Mouse (Mus musculus) embryo, embryonic 10.5 days (tissue): ENCODE results near the gene Iqschfp.

Experiments used
- DNase-seq: peaks from one replicate; pipeline ENCODE4 v3.0.0-alpha.2; 2015; ENCODE audit warnings: low spot score

The Iqschfp gene

DNA sequence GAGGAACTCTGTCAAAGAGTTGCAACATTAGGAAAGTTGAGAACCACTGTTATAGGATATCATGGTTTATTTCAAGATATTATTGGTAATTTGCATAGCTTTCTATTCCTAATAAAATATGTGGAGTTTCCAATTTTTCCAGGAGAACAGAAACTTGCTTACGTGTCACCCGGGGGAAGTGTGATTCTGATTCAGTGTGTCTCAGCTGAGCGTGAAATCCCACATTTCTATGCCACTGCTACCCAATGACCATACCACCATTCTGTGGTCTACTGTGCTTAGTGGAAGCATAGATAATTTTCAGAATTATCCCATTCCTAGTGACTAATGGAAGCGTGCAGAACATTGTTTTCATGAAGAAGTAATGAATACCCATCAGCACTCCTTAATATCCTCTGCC is 704.9 kb downstream of the Iqschfp start:
- DNase-seq: no peak

DNA sequence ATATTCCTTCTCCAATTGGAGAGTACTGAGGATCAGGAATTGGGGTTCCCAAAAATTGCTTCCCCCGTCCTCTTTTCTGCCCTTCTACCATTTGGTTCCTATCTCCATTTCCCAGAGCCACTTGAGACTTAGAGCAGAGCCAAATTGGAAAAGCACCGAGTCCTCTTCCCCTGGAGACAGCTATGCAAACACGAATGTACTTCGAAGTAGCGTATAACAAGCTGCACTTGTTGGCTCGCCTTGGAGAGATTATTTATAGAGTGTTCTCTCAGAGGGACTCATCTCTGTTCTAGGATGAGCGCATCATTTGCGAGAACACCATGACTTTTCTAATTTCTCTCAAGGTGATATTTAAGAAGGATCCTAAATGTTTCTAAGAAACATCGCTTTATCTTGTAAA is 710.9 kb downstream of the Iqschfp start:
- no peak for DNase-seq

DNA sequence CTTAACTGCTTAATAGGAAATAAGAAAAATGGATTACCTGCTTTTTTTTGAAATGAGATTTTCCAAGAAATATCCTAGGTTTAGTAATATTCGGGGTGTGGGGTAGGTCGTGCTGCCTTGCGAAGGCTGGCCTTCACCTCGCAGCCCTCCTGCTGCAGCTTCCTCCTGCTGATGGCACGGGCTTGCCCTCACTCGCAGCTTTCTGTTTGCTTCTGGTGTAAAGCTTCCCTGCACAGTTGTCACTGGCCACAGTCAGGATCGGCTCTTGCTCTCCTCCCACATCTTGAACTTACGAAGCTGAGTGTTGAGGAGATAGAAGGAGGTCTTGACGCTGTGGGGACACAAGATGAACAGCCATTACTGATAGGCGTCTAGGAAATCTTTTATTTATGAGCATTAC is 712.4 kb downstream of the Iqschfp start:
- DNase-seq: no peak

DNA sequence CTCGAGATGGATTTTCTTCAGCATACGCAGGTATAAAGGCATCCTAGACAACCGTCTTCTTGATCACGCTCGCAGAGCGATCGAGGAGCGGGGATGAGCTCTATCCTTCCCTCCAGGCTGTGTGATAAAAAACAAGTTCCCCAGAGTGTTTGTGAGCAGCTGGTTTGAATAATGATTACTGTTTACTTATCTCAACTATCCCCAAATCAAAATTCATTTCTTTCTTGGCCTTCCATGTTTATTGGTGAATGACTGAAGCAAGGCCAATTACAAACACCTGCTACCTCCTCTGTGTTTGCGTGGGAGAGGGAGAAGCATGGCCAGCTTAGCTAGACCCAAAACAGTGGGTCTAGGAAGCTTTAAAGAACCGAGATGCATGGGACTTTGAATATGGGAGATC is 712.9 kb downstream of the Iqschfp start:
- no peak for DNase-seq

DNA sequence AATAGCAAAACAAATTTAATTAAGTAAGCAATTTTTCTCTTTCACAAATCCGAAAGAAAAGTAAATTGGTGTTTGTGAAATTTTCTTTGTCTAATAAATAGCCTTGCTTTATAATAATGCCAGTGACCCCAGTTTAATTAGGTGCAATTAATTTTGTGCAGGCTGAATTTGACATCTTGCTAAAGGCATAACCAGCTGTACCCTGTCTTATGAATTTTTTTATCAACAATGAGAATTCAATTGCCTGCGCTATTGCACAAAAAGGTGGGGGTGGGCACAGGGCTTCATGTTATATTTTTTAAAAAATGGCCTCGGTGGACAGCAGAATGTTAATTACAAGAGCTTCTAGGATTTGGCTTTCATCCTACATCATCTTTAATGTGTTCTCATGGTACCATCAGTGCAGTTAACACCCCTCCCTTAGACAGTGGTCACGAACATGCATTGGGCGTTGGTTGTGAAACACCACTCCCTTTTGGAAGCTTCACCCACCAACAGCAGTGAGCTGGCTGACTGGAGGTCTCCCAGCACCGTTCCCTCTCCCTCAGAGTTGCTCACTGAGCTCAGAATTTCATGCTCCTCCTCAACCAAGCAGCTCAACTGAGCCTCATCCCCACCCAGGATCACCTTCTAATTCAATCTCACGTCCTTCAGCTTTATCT is 714.0 kb downstream of the Iqschfp start:
- DNase-seq: no peak

DNA sequence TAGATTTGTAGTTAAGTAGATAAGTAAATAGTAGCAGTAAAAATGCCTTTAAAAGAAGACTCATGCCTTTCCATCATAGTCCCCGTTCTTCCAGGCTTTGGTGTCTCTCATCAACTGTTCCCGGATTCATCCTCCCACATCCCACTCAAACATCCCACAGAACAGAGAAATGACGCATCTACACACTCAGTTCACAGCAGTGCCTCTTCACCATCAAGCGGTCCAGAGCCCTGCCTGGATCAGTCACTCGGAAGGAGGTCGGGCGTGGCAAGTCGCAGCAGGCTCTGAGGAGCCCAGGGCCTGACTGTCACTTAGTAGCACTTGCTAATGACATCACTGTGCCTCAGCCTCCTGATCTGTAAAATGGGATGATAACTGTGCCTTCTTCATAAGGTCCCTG is 714.7 kb downstream of the Iqschfp start:
- DNase-seq: no peak

DNA sequence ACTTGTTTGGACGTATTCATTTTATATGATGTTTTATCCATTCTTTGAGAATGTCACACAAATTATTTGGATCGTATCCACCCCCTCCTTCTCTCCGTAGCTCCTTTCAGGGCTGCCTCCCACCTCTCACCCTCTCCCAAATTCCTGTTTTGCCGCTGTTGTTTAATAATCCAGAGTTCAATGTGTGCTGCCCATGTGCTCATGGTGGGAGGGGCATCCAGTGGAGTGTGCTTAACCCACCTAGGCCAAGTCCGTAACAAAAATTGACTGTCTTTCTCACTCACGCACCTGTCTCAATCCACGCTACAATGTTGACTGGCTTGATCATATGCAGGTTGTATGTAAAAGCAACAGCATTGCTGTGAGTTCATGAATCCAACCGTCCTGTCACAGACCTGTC is 715.3 kb downstream of the Iqschfp start:
- no peak for DNase-seq

DNA sequence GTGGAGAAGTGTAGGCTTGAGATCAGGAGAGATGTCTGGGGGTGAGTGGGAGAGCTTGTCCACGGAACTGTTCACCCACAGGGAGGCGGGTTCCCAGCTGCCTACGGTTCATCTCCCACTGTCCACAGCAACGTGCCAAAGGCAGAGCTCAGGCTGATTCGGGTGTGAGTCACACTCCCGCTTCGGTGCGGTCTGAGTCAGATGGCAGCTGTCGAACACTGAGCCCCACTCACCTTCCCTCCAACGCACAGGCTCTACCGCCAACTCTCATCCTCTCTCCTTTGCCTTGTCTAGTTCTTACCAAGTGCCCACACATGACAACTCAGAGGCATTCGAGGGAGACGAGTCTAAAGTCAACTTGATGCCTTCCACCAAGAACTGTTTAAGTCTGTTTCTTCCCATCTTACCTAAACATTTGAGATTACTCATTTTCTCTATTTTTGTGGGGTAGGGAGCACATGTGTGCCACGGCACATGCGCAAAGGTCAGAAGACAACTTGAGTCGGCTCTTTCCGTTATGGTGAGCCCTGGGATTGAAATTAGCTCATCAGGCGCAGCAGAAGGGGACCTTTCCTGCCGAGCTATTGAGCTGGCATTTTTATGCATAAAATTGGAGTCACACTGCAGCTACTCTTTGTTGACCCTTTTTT is 716.9 kb downstream of the Iqschfp start:
- DNase-seq: no peak

DNA sequence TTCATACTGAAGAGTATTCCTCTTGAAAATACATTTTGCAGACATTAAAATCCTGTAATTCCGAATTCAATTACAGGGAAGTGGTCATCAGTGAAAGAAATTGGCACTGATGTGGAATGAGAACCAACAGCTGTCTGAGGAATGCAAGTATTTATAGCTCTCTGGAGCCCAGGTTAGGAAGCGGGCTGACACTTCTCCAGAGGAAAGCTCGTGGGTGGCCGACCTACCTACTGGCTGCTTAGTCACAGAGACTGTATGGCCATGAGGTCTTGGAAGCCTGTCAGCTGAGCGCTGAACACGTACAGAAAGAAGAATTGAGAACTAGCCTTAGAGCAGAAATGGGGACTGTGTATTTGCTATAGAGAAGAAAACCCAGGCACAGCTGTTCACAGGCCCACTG is 718.0 kb downstream of the Iqschfp start:
- DNase-seq: no peak

DNA sequence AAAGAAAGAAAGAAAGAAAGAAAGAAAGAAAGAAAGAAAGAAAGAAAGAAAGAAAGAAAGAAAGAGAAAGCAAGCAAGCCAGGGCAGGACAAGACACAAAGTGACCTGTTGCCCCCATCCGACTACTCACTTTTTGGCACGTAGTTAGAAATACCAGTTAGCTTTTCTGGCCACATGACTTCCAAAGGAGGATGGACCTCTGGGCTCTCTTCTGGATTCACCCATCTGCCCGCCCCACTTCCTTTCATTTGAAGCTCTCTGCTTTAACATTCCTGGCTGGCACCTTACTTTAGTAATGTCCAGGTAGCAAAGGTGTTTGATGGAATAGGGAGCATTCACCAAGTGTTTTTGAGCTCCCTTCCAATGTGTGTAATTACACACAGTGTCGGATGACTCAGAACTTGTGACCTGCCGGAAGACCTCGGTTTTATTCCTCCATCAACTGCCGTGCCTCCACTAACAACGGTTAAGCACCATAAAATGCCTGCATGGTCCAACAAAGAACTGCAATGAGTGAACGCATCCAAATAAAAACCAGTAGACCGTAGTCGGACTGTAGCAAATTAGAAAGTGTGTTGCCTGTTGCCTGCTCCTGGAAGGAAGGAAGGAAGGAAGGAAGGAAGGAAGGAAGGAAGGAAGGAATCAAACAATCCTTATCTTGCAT is 718.7 kb downstream of the Iqschfp start:
- DNase-seq: no peak

DNA sequence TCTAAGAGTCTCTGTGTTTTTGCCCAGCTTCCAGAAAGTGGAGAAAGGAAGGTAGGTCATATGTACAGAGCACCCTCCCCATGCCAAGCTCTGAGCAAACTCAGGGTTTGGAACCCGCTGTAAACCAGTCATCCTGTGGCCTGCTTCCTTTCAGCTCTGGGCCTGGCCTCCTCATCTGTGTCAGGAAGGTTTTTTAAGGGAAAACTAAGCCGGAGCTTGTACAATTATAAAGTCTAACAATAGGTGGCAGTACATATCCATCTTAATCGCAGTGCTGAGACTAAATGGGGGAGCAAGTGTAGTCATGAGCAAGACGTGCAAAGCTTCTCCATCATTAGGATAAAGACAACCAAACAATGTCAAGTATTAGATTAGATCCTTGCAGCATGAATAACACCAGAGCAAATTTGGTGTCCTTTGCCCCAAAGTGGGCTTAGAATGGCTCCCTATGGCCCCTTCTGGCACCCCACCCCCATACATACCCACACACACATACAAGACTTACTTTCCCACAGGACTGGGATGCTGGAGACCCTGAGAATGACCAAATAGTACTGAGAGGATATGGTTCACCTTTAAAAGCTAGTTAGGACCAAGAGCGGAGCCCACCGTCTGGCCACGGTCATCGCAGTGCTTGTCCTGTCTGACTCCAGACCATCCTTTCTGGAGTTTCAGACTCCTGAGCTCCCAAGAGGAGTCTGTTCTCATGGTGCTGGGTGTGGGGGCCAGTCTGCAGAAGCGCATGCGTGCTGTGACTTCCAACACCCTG is 723.2 kb downstream of the Iqschfp start:
- peak; percentile 82 for DNase-seq

DNA sequence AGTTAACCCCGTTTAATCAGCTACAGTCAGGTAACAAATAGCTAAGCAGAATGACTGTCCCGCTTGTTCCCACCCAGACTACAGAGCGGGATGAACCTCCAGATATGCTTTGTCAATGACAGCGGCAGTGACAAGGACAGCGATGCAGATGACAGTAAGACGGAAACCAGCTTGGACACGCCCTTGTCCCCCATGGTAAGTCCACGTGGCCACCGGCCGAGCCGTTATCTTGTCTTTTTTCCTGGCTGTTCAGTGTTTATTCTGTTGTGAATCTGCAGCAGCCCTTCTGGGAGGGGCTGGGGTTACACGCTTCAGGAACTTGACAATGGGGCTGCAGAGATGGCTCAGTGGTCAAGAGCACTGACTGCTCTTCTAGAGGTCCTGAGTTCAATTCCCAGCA is 724.3 kb downstream of the Iqschfp start:
- no peak for DNase-seq

DNA sequence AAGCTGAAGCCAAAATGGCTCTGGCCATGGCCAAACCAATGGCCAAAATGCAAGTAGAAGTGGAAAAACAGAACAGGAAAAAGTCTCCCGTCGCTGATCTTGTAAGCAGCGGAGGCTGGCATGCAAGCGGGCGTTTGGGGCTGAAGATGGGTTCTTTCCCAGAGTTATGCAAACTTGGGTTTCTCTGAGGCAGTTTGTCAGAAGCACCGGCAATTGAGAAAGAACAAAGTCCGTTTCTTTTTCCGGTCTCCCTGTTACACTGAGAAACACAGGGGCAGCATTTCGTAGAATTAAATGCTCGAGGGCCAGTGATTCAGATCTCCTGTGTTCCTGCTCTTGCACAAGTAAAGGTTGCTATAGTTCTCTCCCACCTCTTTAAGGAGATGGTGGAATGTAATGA is 725.7 kb downstream of the Iqschfp start:
- no peak for DNase-seq

DNA sequence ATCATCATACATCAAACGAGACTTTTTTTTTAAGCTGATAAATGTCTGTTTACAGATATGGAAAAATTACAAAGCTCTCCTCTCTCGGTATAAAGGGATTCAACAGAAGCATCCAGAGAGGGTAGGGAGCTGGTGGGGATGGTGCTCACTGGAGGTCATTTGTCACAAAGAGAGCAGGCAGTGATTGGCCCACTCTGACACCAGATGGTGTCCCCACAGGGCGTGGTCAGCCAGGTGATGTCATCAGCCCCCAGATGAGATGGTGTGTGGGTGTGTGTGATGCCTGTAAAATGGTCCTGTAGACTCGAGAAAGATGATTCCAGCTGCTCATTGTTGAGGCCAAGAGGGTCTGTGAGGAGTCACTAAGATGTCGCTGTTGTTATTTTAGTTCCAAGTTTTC is 727.1 kb downstream of the Iqschfp start:
- no peak for DNase-seq

DNA sequence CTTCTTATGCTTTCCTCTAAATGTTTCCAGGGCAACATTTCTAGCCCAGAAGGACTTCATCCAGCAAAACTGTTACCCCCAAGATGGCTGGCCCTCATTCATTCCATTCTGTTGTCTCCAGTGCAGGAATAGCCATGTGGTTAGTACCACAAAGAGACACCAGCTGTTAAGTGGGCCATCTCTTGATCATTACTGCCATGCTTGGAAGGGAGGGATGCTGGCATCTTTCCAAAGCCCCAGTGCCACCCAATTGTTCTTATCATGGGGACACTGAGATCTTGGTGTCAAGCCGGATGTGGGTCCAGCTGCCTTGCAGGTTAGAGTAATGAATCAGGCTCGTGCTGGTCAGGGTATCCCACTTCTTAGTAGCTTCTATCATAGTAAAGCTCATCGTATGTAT is 729.9 kb downstream of the Iqschfp start:
- DNase-seq: no peak

DNA sequence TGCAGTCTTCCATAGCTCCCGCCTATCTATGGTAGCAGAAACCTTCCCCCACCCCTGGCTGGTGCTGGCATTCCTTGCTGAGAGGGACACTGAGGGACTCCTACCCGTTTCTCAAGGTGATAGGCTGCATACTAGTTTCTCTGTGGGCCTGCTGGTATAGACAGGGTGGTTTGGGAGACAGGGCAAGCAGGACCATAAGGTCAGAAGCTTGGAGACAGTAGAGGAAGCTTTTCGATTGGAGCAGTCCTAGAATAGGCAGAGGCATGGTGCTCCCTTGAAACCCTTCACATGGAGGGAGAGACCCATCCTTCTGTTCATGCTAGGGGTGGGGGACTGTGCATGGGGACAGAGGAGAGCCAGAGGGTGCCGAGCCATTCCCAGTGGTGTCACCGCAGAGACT is 731.0 kb downstream of the Iqschfp start:
- DNase-seq: no peak

DNA sequence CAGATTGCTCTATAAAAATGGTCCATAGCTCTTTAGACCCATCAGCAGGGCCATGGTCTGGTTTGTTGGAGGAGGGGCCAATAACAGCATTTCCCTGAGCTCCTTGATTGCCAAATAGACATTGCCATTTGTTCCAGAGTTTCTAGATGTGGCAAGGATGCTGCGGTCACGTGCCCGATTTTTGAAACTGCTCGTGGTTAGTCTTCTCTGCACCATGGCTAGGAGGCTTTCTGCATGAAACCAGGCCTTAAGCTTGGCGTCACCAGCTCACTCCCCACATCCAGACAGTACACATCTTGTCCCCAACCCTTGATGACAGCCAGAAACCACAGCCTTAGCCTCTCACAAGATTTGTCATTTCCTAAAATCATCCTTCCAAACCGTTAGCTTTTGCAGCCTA is 732.4 kb downstream of the Iqschfp start:
- no peak for DNase-seq

DNA sequence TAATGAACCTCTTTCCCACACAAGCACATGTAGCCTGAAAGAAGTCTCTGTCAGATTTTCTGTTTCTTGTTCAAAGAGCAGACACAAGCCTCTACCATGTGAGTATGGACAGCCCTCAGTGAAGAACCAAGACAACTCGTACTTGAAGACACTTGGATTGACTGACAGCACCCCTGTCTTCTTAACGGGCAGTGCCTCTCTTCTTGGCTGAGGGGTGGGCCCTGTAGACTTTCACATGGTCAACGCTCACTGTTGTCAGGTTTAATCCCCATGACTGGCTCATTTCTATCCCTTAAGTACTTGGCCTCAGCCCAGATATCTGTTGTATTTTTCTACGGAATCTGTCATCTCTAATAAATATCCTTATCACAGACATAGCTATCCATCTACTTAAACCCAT is 738.2 kb downstream of the Iqschfp start:
- no peak for DNase-seq

DNA sequence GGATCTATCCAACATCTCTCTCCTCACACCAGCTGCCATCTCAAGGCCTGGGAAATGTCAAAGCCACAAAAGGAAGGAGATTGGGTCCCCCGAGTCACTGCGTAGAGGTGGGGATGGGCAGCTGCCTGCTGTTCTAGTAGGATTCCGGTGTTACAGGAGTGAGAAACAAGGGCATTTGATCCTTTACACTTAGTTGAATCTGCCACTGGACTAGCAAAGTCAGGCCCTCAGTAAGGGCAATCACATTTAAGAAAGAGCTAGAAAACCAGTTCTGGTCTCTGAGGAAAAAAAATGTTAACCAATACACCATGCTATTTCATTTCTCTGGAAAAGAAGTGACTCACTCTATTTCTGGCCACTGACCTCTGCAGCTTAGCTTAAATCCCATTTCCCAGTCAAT is 738.8 kb downstream of the Iqschfp start:
- no peak for DNase-seq

DNA sequence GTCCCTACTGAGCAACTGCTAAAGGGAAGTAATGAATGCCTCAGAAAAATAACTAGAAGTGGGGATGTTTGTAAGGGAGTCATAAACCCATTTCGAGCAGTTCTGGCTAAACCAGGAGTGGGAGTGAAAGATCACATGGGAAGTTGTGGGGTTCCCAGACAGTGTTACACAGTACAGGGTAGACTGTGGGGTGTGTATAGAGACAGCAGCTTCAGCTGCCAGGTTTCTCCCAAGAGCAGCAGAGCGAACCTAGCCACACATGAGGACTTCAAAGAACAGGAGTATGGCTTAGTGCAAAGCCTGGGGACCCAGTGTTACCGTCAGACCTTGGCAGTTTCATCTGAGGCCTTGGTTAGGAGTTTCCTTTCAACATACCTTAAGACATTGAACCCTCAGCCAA is 740.7 kb downstream of the Iqschfp start:
- DNase-seq: no peak

DNA sequence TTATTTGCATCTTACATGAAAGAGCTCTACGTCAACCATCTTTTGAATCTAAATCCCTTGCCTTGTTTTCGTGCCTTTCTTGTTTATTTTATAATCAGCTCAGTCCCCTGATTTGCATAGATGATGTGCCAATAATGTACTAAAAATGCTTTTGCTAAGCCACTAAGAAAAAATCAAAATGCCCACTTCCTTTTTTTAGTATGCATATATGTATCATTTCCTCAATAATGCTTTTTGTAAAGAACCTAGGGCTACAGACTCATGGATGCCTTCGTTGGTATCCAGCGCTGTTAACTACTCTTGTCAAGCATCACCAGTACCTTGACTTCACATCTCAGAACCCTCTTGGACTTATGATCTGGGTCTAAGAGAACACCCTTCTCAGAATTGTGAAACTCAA is 741.5 kb downstream of the Iqschfp start:
- DNase-seq: no peak

DNA sequence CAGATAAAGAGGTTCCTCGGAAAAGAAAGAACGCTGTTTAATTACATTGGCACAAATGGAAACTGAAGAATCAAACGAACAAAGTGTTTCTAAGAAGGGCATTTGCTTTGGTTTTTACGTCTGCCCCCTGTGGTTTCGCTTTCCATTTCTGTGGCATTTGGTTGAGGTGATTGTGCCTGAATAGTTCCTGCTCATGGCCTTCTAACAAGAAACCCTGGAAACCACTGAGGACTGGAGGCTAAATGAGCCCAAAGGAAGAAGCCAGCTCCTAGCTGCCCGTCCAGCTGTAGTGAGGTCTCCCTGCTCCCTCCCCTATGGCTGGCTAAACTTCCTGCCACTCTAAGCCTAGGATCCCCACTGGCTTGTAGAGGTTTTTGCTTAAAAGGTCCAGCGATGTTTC is 745.9 kb downstream of the Iqschfp start:
- DNase-seq: no peak

DNA sequence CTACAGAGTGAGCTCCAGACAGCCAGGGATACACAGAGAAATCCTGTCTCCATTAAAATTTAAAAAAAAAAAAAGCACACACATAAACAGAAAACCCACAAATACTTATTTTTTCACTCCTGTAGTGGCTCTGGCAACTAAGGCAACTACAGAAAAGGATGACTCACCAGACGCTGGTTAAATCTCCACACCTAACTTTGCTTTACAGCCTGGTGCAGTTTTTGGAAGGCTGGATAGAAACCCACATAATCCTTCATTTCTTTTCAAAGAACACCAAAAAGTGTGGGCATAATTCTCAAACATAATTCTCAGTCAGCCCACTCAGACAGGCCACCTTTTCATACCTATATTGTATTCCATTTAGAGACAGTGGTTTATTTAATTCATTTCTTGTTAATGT is 746.7 kb downstream of the Iqschfp start:
- DNase-seq: no peak
